Mouse (Mus musculus) monocyte, adult 2 months (primary cell): ENCODE results near the gene Abcc6.
"Not testable (repeated sequence)": the region's sequence is repeated elsewhere in the genome, so short reads cannot be mapped to it uniquely, and the experiment has no call there.

Experiments used
- DNase-seq, 2 experiments: peaks; one replicate each; pipeline ENCODE4 v3.0.0; 2022; ENCODE audit warnings: low spot score in 2 of 2, low read depth in 1 of 2

The Abcc6 gene

GRCm38 (mm10) chr7:46029299-46030144 lies 580 bp downstream of the Abcc6 start:
- no peak for DNase-seq

- no peak for DNase-seq
Measured at GRCm38 (mm10) chr7:46028681-46029080, 1.4 kb downstream of the Abcc6 start.

- DNase-seq = no peak
Measured at GRCm38 (mm10) chr7:46025436-46025835, 4.7 kb downstream of the Abcc6 start.

GRCm38 (mm10) chr7:46021951-46022350 lies 8.2 kb downstream of the Abcc6 start:
- DNase-seq = no peak

GRCm38 (mm10) chr7:46019594-46019993 lies 10.5 kb downstream of the Abcc6 start:
- DNase-seq = no peak

- no peak for DNase-seq
Measured at GRCm38 (mm10) chr7:46013266-46014010, 16.7 kb downstream of the Abcc6 start.

GRCm38 (mm10) chr7:46012121-46012520 lies 18.0 kb downstream of the Abcc6 start:
- DNase-seq = no peak

- no peak for DNase-seq
Measured at GRCm38 (mm10) chr7:46009578-46009977, 20.5 kb downstream of the Abcc6 start.

- DNase-seq = no peak
Measured at GRCm38 (mm10) chr7:46002748-46003147, 27.4 kb downstream of the Abcc6 start.

GRCm38 (mm10) chr7:46000577-46000976 lies 29.5 kb downstream of the Abcc6 start:
- no peak for DNase-seq

- DNase-seq = no peak
Measured at GRCm38 (mm10) chr7:45992470-45992869, 37.6 kb downstream of the Abcc6 start.

- no peak for DNase-seq
Measured at GRCm38 (mm10) chr7:45988344-45988743, 41.8 kb downstream of the Abcc6 start.

- no peak for DNase-seq
Measured at GRCm38 (mm10) chr7:45986893-45987292, 43.2 kb downstream of the Abcc6 start.

- DNase-seq = no peak
Measured at GRCm38 (mm10) chr7:45981612-45982011, 48.5 kb downstream of the Abcc6 start.

- no peak for DNase-seq
Measured at GRCm38 (mm10) chr7:45974512-45974911, 55.6 kb downstream of the Abcc6 start.

GRCm38 (mm10) chr7:45974103-45974502 lies 56.0 kb downstream of the Abcc6 start:
- no peak for DNase-seq

- DNase-seq = no peak
Measured at GRCm38 (mm10) chr7:45973271-45973687, 56.8 kb downstream of the Abcc6 start.

GRCm38 (mm10) chr7:45971831-45972723 lies 58.0 kb downstream of the Abcc6 start:
- no peak for DNase-seq

GRCm38 (mm10) chr7:45956611-45957010 lies 73.5 kb downstream of the Abcc6 start:
- DNase-seq = no peak

GRCm38 (mm10) chr7:45949061-45949460 lies 81.0 kb downstream of the Abcc6 start:
- DNase-seq = no peak

GRCm38 (mm10) chr7:45943280-45943679 lies 86.8 kb downstream of the Abcc6 start:
- DNase-seq = not testable (repeated sequence)
